Mouse (Mus musculus) embryonic facial prominence, embryonic 11.5 days (tissue): ENCODE data around the gene Olfr524. TPM values are rescaled to one million over a fixed set of nuclear protein-coding genes. Genes with fewer than 3 reads are reported as not detected.

Experiments used
- ATAC-seq: fragments of 200-750 bp; cut with Nextera tagmentation; replicated peaks from 2 replicates; pipeline ENCODE4 v1.8.0; 2017; ENCODE audit warnings: low read depth; ENCODE audit not compliant: insufficient number of reproducible peaks, low FRiP score, low TSS enrichment
- DNase-seq: peaks from one replicate; pipeline ENCODE4 v3.0.0-alpha.2; 2015; ENCODE audit warnings: low spot score
- H3K27ac ChIP-seq: fragments of 300-500 bp; sonication (generic); replicated peaks from 2 replicates; pipeline ENCODE4 v1.5.1; 2014; ENCODE audit warnings: mild to moderate bottlenecking, low read depth, low read length, control low read depth
- H3K27me3 ChIP-seq: fragments of 300-500 bp; sonication (generic); 2 replicates; pipeline ENCODE4 v1.6.1; 2014; ENCODE audit warnings: mild to moderate bottlenecking, low read length, moderate library complexity, mixed read lengths; ENCODE audit not compliant: control insufficient read depth, insufficient read depth
- H3K36me3 ChIP-seq: fragments of 300-500 bp; sonication (generic); replicated peaks from 2 replicates; pipeline ENCODE4 v1.6.1; 2014; ENCODE audit warnings: low read depth, mild to moderate bottlenecking, low read length, moderate library complexity, mixed read lengths; ENCODE audit not compliant: control insufficient read depth, insufficient read depth
- H3K4me1 ChIP-seq: fragments of 300-500 bp; sonication (generic); 2 replicates; pipeline ENCODE4 v1.6.1; 2014; ENCODE audit warnings: low read length, mixed read lengths; ENCODE audit not compliant: control insufficient read depth, insufficient read depth
- H3K4me2 ChIP-seq: fragments of 300-500 bp; sonication (generic); 2 replicates; pipeline ENCODE4 v1.6.1; 2014; ENCODE audit warnings: low read depth, mild to moderate bottlenecking, control low read depth, low read length, moderate library complexity
- H3K4me3 ChIP-seq: fragments of 300-500 bp; sonication (generic); 2 replicates; pipeline ENCODE4 v1.5.1; 2014; ENCODE audit warnings: low read depth, low read length, control low read depth
- H3K9ac ChIP-seq: fragments of 300-500 bp; sonication (generic); replicated peaks from 2 replicates; pipeline ENCODE4 v1.6.1; 2014; ENCODE audit warnings: mild to moderate bottlenecking, control low read depth, low read length
- H3K9me3 ChIP-seq: fragments of 300-500 bp; sonication (generic); replicated peaks from 2 replicates; pipeline ENCODE4 v1.6.1; 2016; ENCODE audit warnings: mild to moderate bottlenecking, low read length, inconsistent platforms, mixed read lengths; ENCODE audit not compliant: control insufficient read depth
- WGBS: fragments of 180-500 bp; shearing (Covaris S2); extraction: QIAGEN DNeasy Blood & Tissue Kit; methylation state at CpG from one replicate; pipeline ENCODE4 v1.1.7; 2014; 5-methylcytosine and 5-hydroxymethylcytosine counted together
- polyA plus RNA-seq: library from polyadenylated mRNA; unstranded; fragments of >200 nt; fragmentation: Nextera tagmentation; extraction: Ambion mirVana; gene quantifications from 2 replicates; pipeline ENCODE4 v1.2.1, GENCODE M21; 2014

The Olfr524 gene
- polyA plus RNA-seq, 1 experiment from 2014 or later = not detected

GRCm38 (mm10) chr7:140160363-140160762 is 45.4 kb downstream of the Olfr524 start:
- Histone ChIP-seq H3K36me3 (no peaks in the 10 kb centered on the region), H3K9me3 (no peaks in the 10 kb centered on the region), H3K27me3 (no peaks in the 10 kb centered on the region), H3K27ac (no peak overlapping the region), H3K4me3 (no peak overlapping the region), H3K4me1 (no peaks in the 10 kb centered on the region), H3K9ac (no peak overlapping the region), H3K4me2 (no peak overlapping the region)
- ATAC-seq (no peak), DNase-seq (no peak)
- whole genome bisulfite sequencing = 74% methylated on average over 3 of the region's 3 CpGs

DNA sequence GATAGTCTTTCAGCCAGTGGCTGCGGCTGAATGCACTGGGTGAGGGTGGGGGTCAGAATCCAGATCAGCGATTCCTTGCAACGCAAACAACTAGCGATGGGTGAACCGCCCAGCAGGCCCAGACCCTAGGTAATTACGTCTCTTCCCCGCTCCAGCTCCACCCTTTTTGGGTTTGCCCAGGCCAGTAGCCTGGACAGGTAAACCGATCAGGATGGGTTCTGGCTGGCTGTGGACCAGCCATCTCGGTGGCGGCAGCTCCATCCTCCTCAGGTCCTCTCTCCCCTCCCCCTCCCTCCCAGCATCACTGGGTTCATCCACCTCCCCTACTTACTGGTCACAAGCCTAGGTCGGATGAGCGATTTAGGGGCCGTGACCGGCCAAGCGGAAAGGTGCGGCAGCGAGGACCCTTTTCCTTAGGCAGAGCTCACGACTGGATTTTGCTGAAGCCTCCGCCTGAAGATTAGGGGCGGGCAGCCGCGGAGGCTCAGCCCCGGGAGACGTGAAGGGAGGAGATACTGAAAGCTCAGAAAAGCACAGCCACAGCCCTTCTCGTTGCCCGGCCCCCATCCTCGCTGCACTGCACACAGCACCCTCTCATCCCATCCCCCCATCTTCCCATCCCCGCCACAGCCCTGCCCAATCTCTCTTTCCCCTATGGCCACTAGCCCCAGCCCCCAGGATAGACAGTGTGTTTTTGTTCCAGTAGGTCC is 51.4 kb downstream of the Olfr524 start, which contains the start of gene Sprn:
TSS of gene Sprn (minus strand) at position 660 of the 710 bp plus-strand sequence.
- H3K9me3 ChIP-seq = no peaks in the 10 kb centered on the region
- no peak within 1 kb of the TSS for H3K27ac ChIP-seq
- DNase-seq (peak; percentile 9), ATAC-seq (peak; percentile 42; the same call in 1 of the 2 replicates)
- H3K9ac ChIP-seq = peak within 1 kb of the TSS; percentile 48; the same call in 1 of the 2 replicates
- H3K4me1 ChIP-seq = peaks cover 2% of the 10 kb centered on the region
- H3K4me2 ChIP-seq = peak within 1 kb of the TSS; percentile 46
- 1% methylated on average over 28 of the region's 28 CpGs for WGBS
- no peaks in the 10 kb centered on the region for H3K36me3 ChIP-seq
- H3K4me3 ChIP-seq = peak within 1 kb of the TSS; percentile 24
- peaks cover 15% of the 10 kb centered on the region for H3K27me3 ChIP-seq

DNA sequence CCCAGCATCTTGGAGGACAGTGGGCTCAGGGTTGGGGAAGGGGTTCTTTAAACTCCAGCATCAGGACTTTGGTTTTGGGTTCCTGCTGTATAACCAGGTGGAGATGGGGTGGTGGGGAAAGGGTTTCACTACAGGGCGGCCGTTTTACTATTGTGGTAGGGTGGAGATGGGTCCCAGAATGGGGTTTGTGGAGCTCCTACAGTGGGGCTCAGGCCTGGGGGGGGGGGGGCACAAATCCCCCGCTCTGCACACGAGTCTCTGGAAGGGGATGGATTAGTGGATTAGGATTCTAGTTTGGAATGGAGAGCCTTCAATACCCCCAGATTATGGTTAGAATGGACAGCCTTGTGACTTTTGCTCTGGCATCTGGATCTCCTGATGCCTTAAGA is 51.9 kb downstream of the Olfr524 start:
- no peak overlapping the region for H3K27ac ChIP-seq
- ATAC-seq (no peak), DNase-seq (no peak)
- WGBS = 10% methylated on average over 4 of the region's 4 CpGs
- H3K4me3 ChIP-seq = peak overlapping the region; percentile 24; the same call in 1 of the 2 replicates
- no peaks in the 10 kb centered on the region for H3K9me3 ChIP-seq
- peaks cover 2% of the 10 kb centered on the region for H3K4me1 ChIP-seq
- H3K4me2 ChIP-seq = peak overlapping the region; percentile 50
- no peaks in the 10 kb centered on the region for H3K36me3 ChIP-seq
- H3K27me3 ChIP-seq = peaks cover 15% of the 10 kb centered on the region
- no peak overlapping the region for H3K9ac ChIP-seq

- Histone ChIP-seq H3K9me3 (no peaks in the 10 kb centered on the region), H3K4me1 (peaks cover 2% of the 10 kb centered on the region), H3K9ac (peak overlapping the region; percentile 47; the same call in 1 of the 2 replicates), H3K36me3 (no peaks in the 10 kb centered on the region), H3K4me2 (peak overlapping the region; percentile 50), H3K27ac (no peak overlapping the region), H3K27me3 (peaks cover 15% of the 10 kb centered on the region), H3K4me3 (0 out of 2 replicates have a peak overlapping the region, but pooled peaks have one; percentile 17)
- peak; percentile 14 for DNase-seq
- 6% methylated on average over 28 of the region's 28 CpGs for WGBS
- no peak for ATAC-seq
Measured at GRCm38 (mm10) chr7:140153383-140153782, 52.4 kb downstream of the Olfr524 start.

Other genes with a start within 250 kb of the Olfr524 start
- 0.21 and 0.36 TPM in 2 replicates for gene 6430531B16Rik, start 227.2 kb downstream of the Olfr524 start, polyA plus RNA-seq
- gene Adam8, start 213.4 kb downstream of the Olfr524 start, polyA plus RNA-seq = 1.2 and 1.7 TPM in 2 replicates
- gene Zfp511, start 169.6 kb downstream of the Olfr524 start, polyA plus RNA-seq = 37.1 and 37.5 TPM in 2 replicates
- 74.8 and 75.7 TPM in 2 replicates for gene Tubgcp2, start 169.3 kb downstream of the Olfr524 start, polyA plus RNA-seq
- 2.5 and 3.9 TPM in 2 replicates for gene Msx3, start 156.9 kb downstream of the Olfr524 start, polyA plus RNA-seq
- 1.6 and 2.7 TPM in 2 replicates for gene Caly, start 123.4 kb downstream of the Olfr524 start, polyA plus RNA-seq
- gene Prap1, start 112.6 kb downstream of the Olfr524 start, polyA plus RNA-seq = not detected in 2 replicates
- 24.2 and 24.4 TPM in 2 replicates for gene Fuom, start 103.5 kb downstream of the Olfr524 start, polyA plus RNA-seq
- 19.0 and 21.7 TPM in 2 replicates for gene Paox, start 90.2 kb downstream of the Olfr524 start, polyA plus RNA-seq
- gene Echs1, start 89.5 kb downstream of the Olfr524 start, polyA plus RNA-seq = 211 and 221 TPM in 2 replicates
- gene Mtg1, start 68.4 kb downstream of the Olfr524 start, polyA plus RNA-seq = 22.5 and 23.1 TPM in 2 replicates
- 0.34 and 0.84 TPM in 2 replicates for gene Sprn, start 51.1 kb downstream of the Olfr524 start, polyA plus RNA-seq
- gene Olfr522, start 41.2 kb downstream of the Olfr524 start, polyA plus RNA-seq = not detected in 2 replicates
- gene Olfr523, start 32.7 kb downstream of the Olfr524 start, polyA plus RNA-seq = not detected in 2 replicates
- not detected in 2 replicates for gene Cd163l1, start 12.3 kb upstream of the Olfr524 start, polyA plus RNA-seq
- not detected in 2 replicates for gene 5830411N06Rik, start 41.3 kb upstream of the Olfr524 start, polyA plus RNA-seq
- not detected in 2 replicates for gene Olfr525, start 114.9 kb upstream of the Olfr524 start, polyA plus RNA-seq
- not detected in 2 replicates for gene Olfr527, start 128.1 kb upstream of the Olfr524 start, polyA plus RNA-seq
- not detected in 2 replicates for gene Olfr60, start 155.7 kb upstream of the Olfr524 start, polyA plus RNA-seq
- gene Olfr530, start 170.4 kb upstream of the Olfr524 start, polyA plus RNA-seq = 0.11 TPM in 1 of 2 replicates, not detected in the other
- gene Olfr531, start 197.0 kb upstream of the Olfr524 start, polyA plus RNA-seq = not detected in 2 replicates
- gene Olfr532, start 215.7 kb upstream of the Olfr524 start, polyA plus RNA-seq = not detected in 2 replicates